Mouse (Mus musculus) embryonic facial prominence, embryonic 15.5 days (tissue): ENCODE measurements around the gene Arhgap23. TPM values are rescaled to one million over a fixed set of nuclear protein-coding genes. Genes with fewer than 3 reads are reported as not detected.

Experiments used
- ATAC-seq: fragments of 200-750 bp; cut with Nextera tagmentation; 2 replicates; pipeline ENCODE4 v1.8.0; 2017; ENCODE audit warnings: low read depth, moderate TSS enrichment; ENCODE audit not compliant: insufficient number of reproducible peaks, low FRiP score, low TSS enrichment
- H3K27ac ChIP-seq: fragments of 300-500 bp; sonication (generic); replicated peaks from 2 replicates; pipeline ENCODE4 v1.5.1; 2015; ENCODE audit warnings: mild to moderate bottlenecking, inconsistent platforms
- H3K27me3 ChIP-seq: fragments of 300-500 bp; sonication (generic); 2 replicates; pipeline ENCODE4 v1.6.1; 2015; ENCODE audit warnings: inconsistent platforms
- H3K36me3 ChIP-seq: fragments of 300-500 bp; sonication (generic); 2 replicates; pipeline ENCODE4 v1.6.1; 2015; ENCODE audit warnings: mild to moderate bottlenecking, inconsistent platforms
- H3K4me1 ChIP-seq: fragments of 300-500 bp; sonication (generic); 2 replicates; pipeline ENCODE4 v1.6.1; 2015; ENCODE audit warnings: inconsistent platforms
- H3K4me2 ChIP-seq: fragments of 300-500 bp; sonication (generic); replicated peaks from 2 replicates; pipeline ENCODE4 v1.6.1; 2015; ENCODE audit warnings: mild to moderate bottlenecking, inconsistent platforms
- H3K4me3 ChIP-seq: fragments of 300-500 bp; sonication (generic); replicated peaks from 2 replicates; pipeline ENCODE4 v1.5.1; 2015; ENCODE audit warnings: mild to moderate bottlenecking, inconsistent platforms
- H3K9ac ChIP-seq: fragments of 300-500 bp; sonication (generic); 2 replicates; pipeline ENCODE4 v1.6.1; 2015; ENCODE audit warnings: inconsistent platforms
- H3K9me3 ChIP-seq: fragments of 300-500 bp; sonication (generic); replicated peaks from 2 replicates; pipeline ENCODE4 v1.6.1; 2016; ENCODE audit warnings: inconsistent platforms
- WGBS: fragments of 180-500 bp; shearing (Covaris S2); methylation state at CpG from one replicate; pipeline ENCODE4 v1.1.7; 2015; 5-methylcytosine and 5-hydroxymethylcytosine counted together
- polyA plus RNA-seq: library from polyadenylated mRNA; unstranded; fragments of >200 nt; fragmentation: Nextera tagmentation; extraction: Ambion mirVana; gene quantifications from 2 replicates; pipeline ENCODE4 v1.2.1, GENCODE M21; 2015

Arhgap23 gene
- polyA plus RNA-seq, result 9.6 and 10.4 TPM in 2 replicates

DNA sequence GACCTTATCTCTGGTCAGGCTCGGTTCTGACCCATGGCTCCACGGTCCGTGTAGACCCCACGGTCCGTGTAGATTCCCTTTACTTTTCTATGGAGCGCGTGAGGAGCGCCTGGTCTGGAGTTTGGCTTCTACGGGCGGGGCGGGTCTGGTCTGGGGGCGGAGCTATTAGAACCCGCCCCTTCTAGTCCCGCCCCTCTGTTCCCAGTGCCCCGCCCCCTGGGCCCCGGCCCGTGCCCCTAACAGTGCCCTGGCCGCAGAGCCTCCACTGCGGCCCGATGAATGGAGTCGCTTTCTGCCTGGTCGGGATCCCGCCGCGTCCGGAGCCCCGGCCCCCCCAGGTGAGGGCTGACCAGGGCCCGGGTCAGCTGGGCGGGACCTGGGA lies at the start of gene Arhgap23:
TSS of gene Arhgap23 (plus strand) at position 204 of the 382 bp plus-strand sequence.
- peak; percentile 76 for ATAC-seq
- under 1% methylated on average over 27 of the region's 29 CpGs for WGBS
- H3K4me2 ChIP-seq, result peak within 1 kb of the TSS; percentile 86
- H3K4me3 ChIP-seq, result peak within 1 kb of the TSS; percentile 91
- no peaks in the 10 kb centered on the region for H3K36me3 ChIP-seq
- peak within 1 kb of the TSS; percentile 93 for H3K27ac ChIP-seq
- no peaks in the 10 kb centered on the region for H3K9me3 ChIP-seq
- H3K9ac ChIP-seq, result peak within 1 kb of the TSS; percentile 80
- H3K4me1 ChIP-seq, result peaks cover 44% of the 10 kb centered on the region
- no peaks in the 10 kb centered on the region for H3K27me3 ChIP-seq

GRCm38 (mm10) chr11:97365556-97365955 lies 49.8 kb upstream of the Arhgap23 start:
- H3K4me3 ChIP-seq, result peak overlapping the region; percentile 70; the same call in 1 of the 2 replicates
- WGBS, result 54% methylated on average over 1 of the region's 1 CpGs
- no peak overlapping the region; the same call in 1 of the 2 replicates for H3K27ac ChIP-seq
- H3K9ac ChIP-seq, result no peak overlapping the region
- no peaks in the 10 kb centered on the region for H3K27me3 ChIP-seq
- H3K4me2 ChIP-seq, result 0 out of 2 replicates have a peak overlapping the region, but pooled peaks have one; percentile 10
- no peak for ATAC-seq
- H3K9me3 ChIP-seq, result no peaks in the 10 kb centered on the region
- H3K36me3 ChIP-seq, result no peaks in the 10 kb centered on the region
- peaks cover 43% of the 10 kb centered on the region for H3K4me1 ChIP-seq

GRCm38 (mm10) chr11:97368501-97368900 lies 46.8 kb upstream of the Arhgap23 start:
- Histone ChIP-seq H3K9ac (no peak overlapping the region), H3K27me3 (no peaks in the 10 kb centered on the region), H3K4me3 (no peak overlapping the region), H3K36me3 (no peaks in the 10 kb centered on the region), H3K27ac (no peak overlapping the region), H3K4me1 (peaks cover 47% of the 10 kb centered on the region), H3K4me2 (no peak overlapping the region), H3K9me3 (no peaks in the 10 kb centered on the region)
- ATAC-seq, result no peak
- WGBS, result 61% methylated on average over 5 of the region's 5 CpGs

DNA sequence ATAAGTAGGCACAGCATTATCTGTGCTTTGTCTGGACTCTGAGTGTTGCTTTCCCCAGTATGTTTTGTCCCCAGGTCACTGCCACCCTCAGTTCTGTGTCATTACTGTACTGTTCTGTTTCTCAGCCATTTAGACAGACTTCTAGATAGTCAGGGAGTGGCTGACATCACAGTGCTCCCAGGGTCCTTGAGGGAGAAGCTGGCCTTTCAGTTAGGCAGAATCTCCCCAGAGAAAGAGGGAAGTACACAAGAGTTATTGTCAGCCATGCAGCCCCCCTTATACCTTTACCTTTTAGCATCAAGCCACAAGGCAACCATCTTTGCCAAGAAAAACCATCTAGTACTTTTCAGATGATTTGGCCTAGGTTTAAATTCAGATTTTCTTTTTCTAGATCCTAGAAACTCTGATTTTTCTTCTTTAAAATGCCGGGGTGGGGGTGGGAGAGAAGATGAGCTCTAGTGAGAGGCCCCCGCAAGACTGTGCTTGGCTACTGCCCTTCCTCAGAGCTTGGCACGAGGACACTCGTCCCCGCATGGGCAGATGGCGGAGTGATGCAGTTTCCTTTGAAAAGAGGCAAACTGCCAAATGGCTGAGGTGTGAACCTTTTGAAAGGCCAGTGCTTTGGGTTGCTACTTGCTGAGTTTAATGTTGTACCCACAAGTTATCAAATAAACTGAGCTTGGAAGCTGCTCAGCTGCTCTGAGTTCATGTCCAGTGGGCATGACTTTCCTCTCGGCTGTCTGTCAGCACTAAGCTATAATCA lies 44.8 kb upstream of the Arhgap23 start:
- no peak for ATAC-seq
- no peak overlapping the region for H3K9ac ChIP-seq
- H3K9me3 ChIP-seq, result no peaks in the 10 kb centered on the region
- H3K4me3 ChIP-seq, result no peak overlapping the region
- H3K27me3 ChIP-seq, result no peaks in the 10 kb centered on the region
- peaks cover 27% of the 10 kb centered on the region for H3K4me1 ChIP-seq
- 80% methylated on average over 7 of the region's 7 CpGs for WGBS
- no peak overlapping the region for H3K4me2 ChIP-seq
- 0 out of 2 replicates have a peak, but pooled peaks cover 11% of the 10 kb centered on the region for H3K36me3 ChIP-seq
- no peak overlapping the region for H3K27ac ChIP-seq

GRCm38 (mm10) chr11:97372159-97372864 lies 43.0 kb upstream of the Arhgap23 start:
- WGBS, result 66% methylated on average over 6 of the region's 6 CpGs
- Histone ChIP-seq H3K4me1 (peaks cover 22% of the 10 kb centered on the region), H3K9me3 (no peaks in the 10 kb centered on the region), H3K4me2 (no peak overlapping the region), H3K9ac (no peak overlapping the region), H3K36me3 (peaks cover 27% of the 10 kb centered on the region), H3K27ac (peak overlapping the region; percentile 63; the same call in 1 of the 2 replicates), H3K4me3 (no peak overlapping the region), H3K27me3 (no peaks in the 10 kb centered on the region)
- no peak for ATAC-seq

- 0 out of 2 replicates have a peak overlapping the region, but pooled peaks have one; percentile 19 for H3K27ac ChIP-seq
- H3K27me3 ChIP-seq, result no peaks in the 10 kb centered on the region
- no peaks in the 10 kb centered on the region for H3K9me3 ChIP-seq
- no peak for ATAC-seq
- no peak overlapping the region for H3K4me2 ChIP-seq
- no peak overlapping the region for H3K4me3 ChIP-seq
- no peak overlapping the region for H3K9ac ChIP-seq
- peaks cover 38% of the 10 kb centered on the region for H3K36me3 ChIP-seq
- WGBS, result 73% methylated on average over 2 of the region's 2 CpGs
- H3K4me1 ChIP-seq, result peaks cover 22% of the 10 kb centered on the region
Observed at GRCm38 (mm10) chr11:97373402-97373801, 41.9 kb upstream of the Arhgap23 start.

DNA sequence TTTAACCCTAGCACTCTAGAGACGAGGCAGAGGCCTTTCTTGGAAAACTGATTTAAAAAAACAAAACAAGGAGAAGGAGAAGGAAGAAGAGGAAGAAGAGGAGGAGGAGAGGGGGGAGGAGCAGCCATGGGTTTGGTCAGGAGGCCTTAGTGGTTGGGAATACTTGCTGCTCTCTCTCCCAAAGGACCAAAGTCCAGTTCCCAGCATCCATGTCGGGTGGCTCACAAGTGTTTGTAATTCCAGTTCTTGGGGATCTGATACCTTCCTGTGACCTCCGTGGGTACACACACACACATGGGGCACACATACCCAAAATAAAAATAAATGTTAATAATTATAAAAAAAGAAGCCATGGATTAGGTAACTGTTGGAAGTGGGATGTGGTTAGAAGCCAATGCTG lies 35.3 kb upstream of the Arhgap23 start:
- Histone ChIP-seq H3K9ac (no peak overlapping the region), H3K27me3 (no peaks in the 10 kb centered on the region), H3K27ac (no peak overlapping the region), H3K9me3 (no peaks in the 10 kb centered on the region), H3K4me1 (no peaks in the 10 kb centered on the region), H3K36me3 (peaks cover 56% of the 10 kb centered on the region), H3K4me3 (no peak overlapping the region), H3K4me2 (no peak overlapping the region)
- no peak for ATAC-seq
- 68% methylated on average over 3 of the region's 3 CpGs for WGBS

DNA sequence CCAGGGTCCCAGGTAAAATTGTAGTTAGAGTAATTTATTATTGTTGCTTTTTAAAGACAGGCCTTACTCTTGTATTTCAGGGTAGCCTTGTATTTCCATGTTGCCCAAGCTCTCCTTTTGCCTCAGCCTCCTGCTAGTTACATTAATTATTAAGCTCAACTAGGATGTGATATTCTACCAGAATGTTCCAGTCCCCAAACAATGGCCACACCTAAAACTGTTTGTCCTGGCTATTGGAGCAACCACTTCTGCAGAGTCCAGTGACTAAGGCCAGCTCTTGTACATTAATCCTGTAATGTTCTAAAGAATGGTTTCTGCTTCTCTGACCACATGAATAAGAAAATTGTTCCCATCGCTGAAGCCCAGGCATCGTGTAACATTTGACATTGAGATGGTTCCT lies 32.3 kb upstream of the Arhgap23 start:
- Histone ChIP-seq H3K36me3 (peaks cover 42% of the 10 kb centered on the region), H3K9ac (no peak overlapping the region), H3K9me3 (no peaks in the 10 kb centered on the region), H3K4me1 (no peaks in the 10 kb centered on the region), H3K27ac (no peak overlapping the region), H3K4me2 (no peak overlapping the region), H3K4me3 (no peak overlapping the region), H3K27me3 (no peaks in the 10 kb centered on the region)
- 86% methylated on average over 2 of the region's 2 CpGs for WGBS
- ATAC-seq, result no peak

DNA sequence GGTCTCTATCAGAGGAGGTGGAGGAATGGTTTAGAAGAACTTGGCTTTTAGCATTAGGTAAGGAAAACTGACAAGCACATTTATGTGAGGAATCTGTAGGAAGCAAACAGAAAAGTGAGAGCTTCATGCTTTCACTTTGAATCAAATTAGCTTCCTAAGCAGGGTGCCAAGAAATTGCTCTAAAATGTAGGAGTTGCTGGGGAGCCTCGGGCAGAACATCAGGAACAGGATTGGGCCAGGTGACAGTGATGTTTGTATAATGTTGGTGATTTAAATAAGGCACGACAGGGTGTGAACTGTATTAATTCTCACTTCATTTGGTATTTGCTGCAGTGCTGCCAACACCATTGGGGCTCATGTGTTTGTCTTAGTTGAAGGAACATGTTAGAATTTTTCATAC lies 31.6 kb upstream of the Arhgap23 start:
- no peaks in the 10 kb centered on the region for H3K9me3 ChIP-seq
- H3K36me3 ChIP-seq, result peaks cover 36% of the 10 kb centered on the region
- no peak overlapping the region for H3K4me2 ChIP-seq
- no peak overlapping the region for H3K9ac ChIP-seq
- no peak overlapping the region for H3K27ac ChIP-seq
- no peak overlapping the region for H3K4me3 ChIP-seq
- no peaks in the 10 kb centered on the region for H3K4me1 ChIP-seq
- ATAC-seq, result no peak
- H3K27me3 ChIP-seq, result no peaks in the 10 kb centered on the region
- WGBS, result 50% methylated on average over 2 of the region's 2 CpGs

GRCm38 (mm10) chr11:97387811-97388210 lies 27.5 kb upstream of the Arhgap23 start:
- H3K27ac ChIP-seq, result no peak overlapping the region
- no peaks in the 10 kb centered on the region for H3K9me3 ChIP-seq
- H3K9ac ChIP-seq, result no peak overlapping the region
- no peak overlapping the region for H3K4me3 ChIP-seq
- no peak overlapping the region for H3K4me2 ChIP-seq
- H3K27me3 ChIP-seq, result no peaks in the 10 kb centered on the region
- peaks cover 55% of the 10 kb centered on the region for H3K36me3 ChIP-seq
- 0 out of 2 replicates have a peak, but pooled peaks cover 4% of the 10 kb centered on the region for H3K4me1 ChIP-seq
- WGBS, result 97% methylated on average over 2 of the region's 2 CpGs
- no peak for ATAC-seq

- Histone ChIP-seq H3K4me3 (no peak overlapping the region), H3K4me1 (0 out of 2 replicates have a peak, but pooled peaks cover 4% of the 10 kb centered on the region), H3K36me3 (peaks cover 50% of the 10 kb centered on the region), H3K27me3 (no peaks in the 10 kb centered on the region), H3K27ac (no peak overlapping the region), H3K9me3 (no peaks in the 10 kb centered on the region), H3K4me2 (no peak overlapping the region), H3K9ac (no peak overlapping the region)
- ATAC-seq, result no peak
- WGBS, result 84% methylated on average over 8 of the region's 8 CpGs
Observed at GRCm38 (mm10) chr11:97389127-97389526, 26.2 kb upstream of the Arhgap23 start.
